Mouse (Mus musculus): ENCODE measurements around the gene Ski.

Ski gene

GRCm38 (mm10) chr4:155176210-155176609, 46.2 kb downstream of the Ski start:
- in situ Hi-C loops (cut with MseI, MboI): no loop called here

GRCm38 (mm10) chr4:155173822-155174785, 48.3 kb downstream of the Ski start:
- in situ Hi-C loops (cut with MseI, MboI): no loop called here

GRCm38 (mm10) chr4:155172909-155173821, 49.2 kb downstream of the Ski start:
- in situ Hi-C loops (cut with MseI, MboI): no loop called here

GRCm38 (mm10) chr4:155171961-155172533, 50.3 kb downstream of the Ski start:
- in situ Hi-C loops (cut with MseI, MboI): no loop called here

- in situ Hi-C loops (cut with MseI, MboI): no loop called here
Measured at GRCm38 (mm10) chr4:155170614-155171212, 51.7 kb downstream of the Ski start.

- in situ Hi-C loops (cut with MseI, MboI): no loop called here
Measured at GRCm38 (mm10) chr4:155168835-155169252, 53.5 kb downstream of the Ski start.

- in situ Hi-C loops (cut with MseI, MboI): no loop called here
Measured at GRCm38 (mm10) chr4:155165861-155166260, 56.5 kb downstream of the Ski start.

GRCm38 (mm10) chr4:155164550-155164949, 57.8 kb downstream of the Ski start:
- in situ Hi-C loops (cut with MseI, MboI): no loop called here

GRCm38 (mm10) chr4:155163685-155164084, 58.7 kb downstream of the Ski start:
- in situ Hi-C loops (cut with MseI, MboI): no loop called here

- in situ Hi-C loops (cut with MseI, MboI): no loop called here
Measured at GRCm38 (mm10) chr4:155163320-155163651, 59.1 kb downstream of the Ski start.

GRCm38 (mm10) chr4:155162433-155163319, 59.7 kb downstream of the Ski start:
- in situ Hi-C loops (cut with MseI, MboI): no loop called here

- in situ Hi-C loops (cut with MseI, MboI): no loop called here
Measured at GRCm38 (mm10) chr4:155158543-155158917, 63.9 kb downstream of the Ski start.

- in situ Hi-C loops (cut with MseI, MboI): no loop called here
Measured at GRCm38 (mm10) chr4:155157871-155158542, 64.4 kb downstream of the Ski start.

- in situ Hi-C loops (cut with MseI, MboI): no loop called here
Measured at GRCm38 (mm10) chr4:155156734-155157133, 65.7 kb downstream of the Ski start.

- in situ Hi-C loops (cut with MseI, MboI): no loop called here
Measured at GRCm38 (mm10) chr4:155154986-155155385, 67.4 kb downstream of the Ski start.

- in situ Hi-C loops (cut with MseI, MboI): no loop called here
Measured at GRCm38 (mm10) chr4:155153389-155154072, 68.9 kb downstream of the Ski start.

GRCm38 (mm10) chr4:155152476-155152875, 69.9 kb downstream of the Ski start:
- in situ Hi-C loops (cut with MseI, MboI): no loop called here

- in situ Hi-C loops (cut with MseI, MboI): no loop called here
Measured at GRCm38 (mm10) chr4:155151845-155152244, 70.5 kb downstream of the Ski start.

- in situ Hi-C loops (cut with MseI, MboI): no loop called here
Measured at GRCm38 (mm10) chr4:155151221-155151788, 71.1 kb downstream of the Ski start.

All from mouse trophoblast stem cell (cell line).